Mouse (Mus musculus): ENCODE data around the gene Olfr1106.

Olfr1106 gene

DNA sequence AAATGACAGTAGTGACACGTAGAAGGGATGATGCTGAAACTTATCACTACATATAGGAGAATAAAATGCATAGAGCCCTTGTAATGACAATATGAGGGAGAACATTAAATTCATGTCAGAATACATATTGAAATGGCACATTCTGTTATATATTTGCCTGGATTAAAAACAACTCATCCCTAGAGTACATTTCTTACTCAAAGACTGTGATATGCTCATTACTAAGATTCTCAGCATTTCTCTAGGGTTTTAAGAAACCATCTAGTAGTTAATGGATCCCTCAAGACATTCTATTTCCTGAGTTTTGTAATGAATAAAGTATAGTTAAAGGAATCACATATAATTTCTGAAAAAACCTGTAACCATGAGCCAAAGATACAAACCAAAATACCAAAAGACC is at the start of gene Olfr1106:
Olfr1106 (minus strand) TSS at position 101 of the 400 bp plus-strand sequence.
- DNase-seq (ENCODE audit: low spot score) = no peak

DNA sequence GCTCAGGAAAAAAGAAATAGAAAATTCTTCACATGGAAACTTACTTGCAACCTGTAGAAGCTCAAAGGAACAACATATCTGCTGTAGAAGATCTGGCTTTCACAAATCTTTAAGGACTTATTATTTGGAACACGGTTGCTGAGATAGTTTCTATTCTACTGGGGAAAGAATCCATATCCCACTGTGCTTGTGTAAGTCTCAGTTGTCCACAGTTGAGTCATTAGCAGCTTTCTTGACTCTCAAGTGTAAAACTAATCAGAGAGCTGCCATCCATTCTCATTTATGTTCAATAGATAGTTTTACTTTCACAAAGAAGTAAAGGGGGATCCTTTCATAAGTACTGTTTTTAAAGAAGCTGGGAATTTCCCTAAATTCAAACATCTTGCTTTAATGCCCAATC is 43.8 kb upstream of the Olfr1106 start, which contains the start of gene Olfr1109:
Olfr1109 (minus strand) TSS at position 101 of the 400 bp plus-strand sequence.
- DNase-seq (ENCODE audit: low spot score) = no peak

GRCm38 (mm10) chr2:87075717-87076116 is 23.6 kb upstream of the Olfr1106 start, which contains the start of gene Olfr1107:
Olfr1107 (minus strand) TSS chr2:87075817.
- no peak for DNase-seq (ENCODE audit: low spot score)

GRCm38 (mm10) chr2:87036431-87036830 is 15.6 kb downstream of the Olfr1106 start, which contains the start of gene Olfr1105:
Olfr1105 (minus strand) TSS chr2:87036531.
- no peak for DNase-seq (ENCODE audit: low spot score)

GRCm38 (mm10) chr2:87026980-87027379 is 25.1 kb downstream of the Olfr1106 start, which contains the start of gene Olfr1104:
Olfr1104 (minus strand) TSS chr2:87027080.
- no peak for DNase-seq (ENCODE audit: low spot score)

GRCm38 (mm10) chr2:86998098-86998497 is 54.0 kb downstream of the Olfr1106 start, which contains the start of gene Olfr1102:
Olfr1102 (plus strand) TSS chr2:86998398.
- no peak for DNase-seq (ENCODE audit: low spot score)

All from testis, postnatal 14 days (tissue).